Mouse (Mus musculus) thymus, adult 2 months (tissue): Measurements from ENCODE around the gene Tbc1d4.

Experiments
- CTCF ChIP-seq: fragments of 200-500 bp; IDR thresholded peaks from 2 replicates; pipeline ENCODE4 v1.5.1; 2012; ENCODE audit warnings: mild to moderate bottlenecking, control low read depth, low read length, moderate library complexity, borderline replicate concordance; ENCODE audit not compliant: control insufficient read depth, poor library complexity, insufficient read depth; ENCODE audit errors: extremely low read depth
- POLR2A ChIP-seq: fragments of 200-500 bp; IDR thresholded peaks from 2 replicates; pipeline ENCODE4 v1.6.1; 2012; ENCODE audit warnings: mild to moderate bottlenecking, low read length, control low read depth, moderate library complexity; ENCODE audit not compliant: control insufficient read depth, poor library complexity, insufficient read depth; ENCODE audit errors: extremely low read depth

GRCm38 (mm10) chr14:101605843-101606242 lies 3.1 kb downstream of the Tbc1d4 start:
- TF ChIP-seq POLR2A (no peak), CTCF (no peak)
